Mouse (Mus musculus) limb, embryonic 14.5 days (tissue): ENCODE measurements at regions not wholly inside any gene's neighbourhood (a gene's known extent, or its start where the extent isn't known, plus 50 kb on each side); places are given as distances from the start of the nearest gene placed in this dataset.

Experiments
- ATAC-seq: fragments of 200-750 bp; cut with Nextera tagmentation; 2 replicates; pipeline ENCODE4 v1.8.0; 2017; ENCODE audit warnings: low read depth, moderate number of reproducible peaks, moderate TSS enrichment; ENCODE audit not compliant: low FRiP score
- DNase-seq: peaks from one replicate; pipeline ENCODE4 v3.0.0-alpha.2; 2015; ENCODE audit warnings: low spot score
- H3K27ac ChIP-seq: fragments of 300-500 bp; sonication (generic); replicated peaks from 2 replicates; pipeline ENCODE4 v1.5.1; 2014; ENCODE audit warnings: low read depth, mild to moderate bottlenecking, low read length, moderate library complexity, mixed read lengths
- H3K27me3 ChIP-seq: fragments of 300-500 bp; sonication (generic); 2 replicates; pipeline ENCODE4 v1.6.1; 2014; ENCODE audit warnings: low read length, mixed read lengths; ENCODE audit not compliant: control insufficient read depth, insufficient read depth
- H3K36me3 ChIP-seq: fragments of 300-500 bp; sonication (generic); 2 replicates; pipeline ENCODE4 v1.6.1; 2014; ENCODE audit warnings: mild to moderate bottlenecking, low read length, moderate library complexity, mixed read lengths; ENCODE audit not compliant: control insufficient read depth, insufficient read depth
- H3K4me1 ChIP-seq: fragments of 300-500 bp; sonication (generic); 2 replicates; pipeline ENCODE4 v1.6.1; 2014; ENCODE audit warnings: antibody characterized with exemption, low read length, mixed read lengths; ENCODE audit not compliant: control insufficient read depth, insufficient read depth
- H3K4me2 ChIP-seq: fragments of 300-500 bp; sonication (generic); replicated peaks from 2 replicates; pipeline ENCODE4 v1.6.1; 2014; ENCODE audit warnings: low read depth, mild to moderate bottlenecking, low read length, moderate library complexity; ENCODE audit not compliant: severe bottlenecking
- H3K4me3 ChIP-seq: fragments of 300-500 bp; sonication (generic); replicated peaks from 2 replicates; pipeline ENCODE4 v1.5.1; 2014; ENCODE audit warnings: low read length
- H3K9ac ChIP-seq: fragments of 300-500 bp; sonication (generic); 2 replicates; pipeline ENCODE4 v1.6.1; 2014; ENCODE audit warnings: mild to moderate bottlenecking, low read depth, low read length, moderate library complexity; ENCODE audit not compliant: severe bottlenecking
- H3K9me3 ChIP-seq: fragments of 300-500 bp; sonication (generic); 2 replicates; pipeline ENCODE4 v1.6.1; 2016; ENCODE audit warnings: low read length; ENCODE audit not compliant: control insufficient read depth
- POLR2A ChIP-seq: fragments of 200-500 bp; IDR thresholded peaks from 2 replicates; pipeline ENCODE4 v1.8.0; 2012; ENCODE audit warnings: inconsistent platforms, mild to moderate bottlenecking, moderate library complexity, borderline replicate concordance; ENCODE audit not compliant: insufficient read depth, insufficient read length; ENCODE audit errors: extremely low read depth
- WGBS: fragments of 180-500 bp; shearing (Covaris S2); extraction: QIAGEN DNeasy Blood & Tissue Kit; methylation state at CpG from one replicate; pipeline ENCODE4 v1.1.7; 2014; 5-methylcytosine and 5-hydroxymethylcytosine counted together

GRCm38 (mm10) chr13:47645081-47645480 is 522.6 kb downstream of the Rnf144b start:
- no peaks in the 10 kb centered on the region for H3K36me3 ChIP-seq
- ATAC-seq (no peak), DNase-seq (no peak)
- H3K9me3 ChIP-seq: no peaks in the 10 kb centered on the region
- no peak overlapping the region for H3K9ac ChIP-seq
- no peak overlapping the region for H3K4me2 ChIP-seq
- H3K27me3 ChIP-seq: no peaks in the 10 kb centered on the region
- 61% methylated on average over 10 of the region's 10 CpGs for WGBS
- H3K27ac ChIP-seq: no peak overlapping the region
- TF ChIP-seq POLR2A: no peak
- H3K4me1 ChIP-seq: no peaks in the 10 kb centered on the region
- no peak overlapping the region for H3K4me3 ChIP-seq

- Histone ChIP-seq H3K9ac (no peak overlapping the region), H3K36me3 (no peaks in the 10 kb centered on the region), H3K27me3 (no peaks in the 10 kb centered on the region), H3K27ac (no peak overlapping the region), H3K4me2 (no peak overlapping the region), H3K4me1 (no peaks in the 10 kb centered on the region), H3K9me3 (no peaks in the 10 kb centered on the region), H3K4me3 (no peak overlapping the region)
- DNase-seq: no peak
- no peak for TF ChIP-seq POLR2A
- WGBS: 61% methylated on average over 5 of the region's 5 CpGs
- no peak for ATAC-seq
These were observed 525.2 kb downstream of the Rnf144b start for GRCm38 (mm10) chr13:47647693-47648092.

- H3K4me2 ChIP-seq: peak overlapping the region; percentile 31
- peak overlapping the region; percentile 17; the same call in 1 of the 2 replicates for H3K4me3 ChIP-seq
- WGBS: 51% methylated on average over 13 of the region's 13 CpGs
- H3K27ac ChIP-seq: no peak overlapping the region
- no peak overlapping the region for H3K9ac ChIP-seq
- no peak for ATAC-seq
- no peaks in the 10 kb centered on the region for H3K36me3 ChIP-seq
- no peaks in the 10 kb centered on the region for H3K4me1 ChIP-seq
- no peaks in the 10 kb centered on the region for H3K9me3 ChIP-seq
- no peak for DNase-seq
- no peaks in the 10 kb centered on the region for H3K27me3 ChIP-seq
- no peak for TF ChIP-seq POLR2A
These were observed 527.6 kb downstream of the Rnf144b start for GRCm38 (mm10) chr13:47650093-47650492.

GRCm38 (mm10) chr13:47666470-47666869 is 544.0 kb downstream of the Rnf144b start:
- no peak for DNase-seq
- H3K27me3 ChIP-seq: no peaks in the 10 kb centered on the region
- H3K4me1 ChIP-seq: peaks cover 8% of the 10 kb centered on the region; the same call in 1 of the 2 replicates
- no peak overlapping the region for H3K4me3 ChIP-seq
- H3K36me3 ChIP-seq: no peaks in the 10 kb centered on the region
- no peak overlapping the region for H3K27ac ChIP-seq
- H3K9me3 ChIP-seq: no peaks in the 10 kb centered on the region
- no peak overlapping the region for H3K4me2 ChIP-seq
- 60% methylated on average over 3 of the region's 3 CpGs for WGBS
- no peak overlapping the region for H3K9ac ChIP-seq
- no peak for TF ChIP-seq POLR2A
- ATAC-seq: no peak

- Histone ChIP-seq H3K4me3 (no peak overlapping the region), H3K9me3 (no peaks in the 10 kb centered on the region), H3K27me3 (no peaks in the 10 kb centered on the region), H3K4me2 (peak overlapping the region; percentile 24), H3K4me1 (peaks cover 8% of the 10 kb centered on the region; the same call in 1 of the 2 replicates), H3K9ac (no peak overlapping the region), H3K27ac (no peak overlapping the region), H3K36me3 (no peaks in the 10 kb centered on the region)
- DNase-seq (peak; percentile 94), ATAC-seq (peak; percentile 70)
- no peak for TF ChIP-seq POLR2A
- WGBS: 24% methylated on average over 13 of the region's 13 CpGs
These were observed 544.7 kb downstream of the Rnf144b start for GRCm38 (mm10) chr13:47666956-47667701.
